Mouse (Mus musculus) embryonic facial prominence, embryonic 13.5 days (tissue): ENCODE measurements around the gene Drd4. TPM values are rescaled to one million over a fixed set of nuclear protein-coding genes. Genes with fewer than 3 reads are reported as not detected.

Experiments
- ATAC-seq: fragments of 200-750 bp; cut with Nextera tagmentation; 2 replicates; pipeline ENCODE4 v1.8.0; 2017; ENCODE audit warnings: low read depth; ENCODE audit not compliant: insufficient number of reproducible peaks, insufficient read depth, low FRiP score, low TSS enrichment
- H3K27ac ChIP-seq: fragments of 300-500 bp; sonication (generic); 2 replicates; pipeline ENCODE4 v1.5.1; 2015; ENCODE audit warnings: moderate library complexity, mild to moderate bottlenecking, inconsistent platforms
- H3K27me3 ChIP-seq: fragments of 300-500 bp; sonication (generic); 2 replicates; pipeline ENCODE4 v1.6.1; 2015; ENCODE audit warnings: mild to moderate bottlenecking, inconsistent platforms
- H3K36me3 ChIP-seq: fragments of 300-500 bp; sonication (generic); 2 replicates; pipeline ENCODE4 v1.6.1; 2015; ENCODE audit warnings: mild to moderate bottlenecking, inconsistent platforms
- H3K4me1 ChIP-seq: fragments of 300-500 bp; sonication (generic); 2 replicates; pipeline ENCODE4 v1.6.1; 2015; ENCODE audit warnings: inconsistent platforms
- H3K4me2 ChIP-seq: fragments of 300-500 bp; sonication (generic); 2 replicates; pipeline ENCODE4 v1.6.1; 2015; ENCODE audit warnings: moderate library complexity, mild to moderate bottlenecking, inconsistent platforms
- H3K4me3 ChIP-seq: fragments of 300-500 bp; sonication (generic); 2 replicates; pipeline ENCODE4 v1.5.1; 2015; ENCODE audit warnings: mild to moderate bottlenecking, inconsistent platforms
- H3K9ac ChIP-seq: fragments of 300-500 bp; sonication (generic); 2 replicates; pipeline ENCODE4 v1.6.1; 2015; ENCODE audit warnings: mild to moderate bottlenecking, inconsistent platforms
- H3K9me3 ChIP-seq: fragments of 300-500 bp; sonication (generic); 2 replicates; pipeline ENCODE4 v1.6.1; 2016; ENCODE audit warnings: inconsistent platforms
- WGBS: fragments of 180-500 bp; shearing (Covaris S2); methylation state at CpG from one replicate; pipeline ENCODE4 v1.1.7; 2015; ENCODE audit warnings: mixed read lengths; 5-methylcytosine and 5-hydroxymethylcytosine counted together
- polyA plus RNA-seq: library from polyadenylated mRNA; unstranded; fragments of >200 nt; fragmentation: Nextera tagmentation; extraction: Ambion mirVana; gene quantifications from 2 replicates; pipeline ENCODE4 v1.2.1, GENCODE M21; 2015

Gene Drd4
- polyA plus RNA-seq, 1 experiment from 2014 or later, result 1.3 TPM

GRCm38 (mm10) chr7:141326546-141327446, 35.0 kb downstream of the Drd4 start:
- peak overlapping the region; percentile 100 for H3K27ac ChIP-seq
- H3K9me3 ChIP-seq, result no peaks in the 10 kb centered on the region
- H3K36me3 ChIP-seq, result peaks cover 26% of the 10 kb centered on the region
- ATAC-seq, result peak; percentile 8; the same call in 1 of the 2 replicates
- H3K4me2 ChIP-seq, result peak overlapping the region; percentile 96
- H3K27me3 ChIP-seq, result no peaks in the 10 kb centered on the region
- H3K4me1 ChIP-seq, result peaks cover 31% of the 10 kb centered on the region
- H3K4me3 ChIP-seq, result peak overlapping the region; percentile 65
- peak overlapping the region; percentile 97 for H3K9ac ChIP-seq
- 4% methylated on average over 35 of the region's 35 CpGs for WGBS

DNA sequence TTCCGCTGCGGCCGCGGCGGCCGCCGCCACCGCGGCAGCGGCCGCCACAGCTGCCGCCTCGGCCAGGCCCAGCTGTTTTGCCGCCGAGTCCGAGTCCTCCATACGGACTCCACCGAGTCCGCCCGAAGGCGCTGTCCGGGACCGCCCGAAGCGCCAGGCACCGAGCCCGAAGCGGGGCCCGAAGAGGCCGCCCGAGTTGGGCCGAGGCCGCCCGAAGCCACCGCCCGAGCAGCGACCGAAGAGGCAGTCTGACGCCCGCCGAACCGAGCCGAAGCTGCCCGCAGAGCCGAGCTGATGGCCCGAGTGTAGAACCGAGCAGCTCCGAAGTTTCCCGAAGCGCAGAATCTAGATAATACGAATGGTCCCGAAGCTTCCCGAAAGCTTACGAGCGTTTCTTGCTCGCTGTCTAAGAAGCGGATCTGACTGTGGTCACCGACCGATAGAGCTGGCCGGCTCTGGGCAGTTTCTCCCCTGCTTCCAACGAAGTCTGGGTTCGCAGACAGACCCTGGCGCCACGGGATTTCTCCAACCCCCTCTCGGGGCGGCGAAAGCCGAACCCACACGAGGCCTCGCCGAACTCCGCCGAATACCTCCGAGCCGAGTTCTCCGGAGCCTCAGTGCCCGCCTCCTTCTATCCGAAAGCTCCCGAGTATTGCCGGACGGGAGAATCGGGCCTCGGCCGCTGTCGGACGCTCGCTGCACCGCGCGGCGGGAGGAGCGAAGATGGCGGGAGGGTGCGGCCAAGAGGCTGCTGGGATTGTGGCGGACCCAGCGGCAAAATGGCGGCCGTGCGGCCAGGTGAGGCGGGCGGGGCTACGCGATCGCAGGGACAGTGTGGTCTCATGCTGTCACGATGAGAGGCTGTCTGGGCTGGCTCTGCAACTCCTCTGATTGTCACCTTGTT, 35.9 kb downstream of the Drd4 start, which contains the start of the genes Deaf1 and Tmem80:
Gene Deaf1, minus strand, starts transcription at position 222 of the 904 bp plus-strand sequence.
Gene Tmem80, plus strand, starts transcription at position 271 of the 904 bp plus-strand sequence.
- WGBS, result under 1% methylated on average over 105 of the region's 105 CpGs
- peak within 1 kb of the TSS; percentile 65 for H3K4me3 ChIP-seq

GRCm38 (mm10) chr7:141328373-141328990, 36.7 kb downstream of the Drd4 start:
- Histone ChIP-seq H3K27ac (peak overlapping the region; percentile 100), H3K9me3 (no peaks in the 10 kb centered on the region), H3K4me1 (peaks cover 31% of the 10 kb centered on the region), H3K4me2 (peak overlapping the region; percentile 96), H3K27me3 (no peaks in the 10 kb centered on the region), H3K4me3 (peak overlapping the region; percentile 65), H3K36me3 (peaks cover 24% of the 10 kb centered on the region), H3K9ac (peak overlapping the region; percentile 97)
- peak; percentile 23; the same call in 1 of the 2 replicates for ATAC-seq
- WGBS, result 16% methylated on average over 24 of the region's 24 CpGs

More for the DNA sequence above, 35.9 kb downstream of the Drd4 start, which contains the start of the genes Deaf1 and Tmem80:
- H3K4me1 ChIP-seq, result peaks cover 31% of the 10 kb centered on the region
- H3K9ac ChIP-seq, result peak within 1 kb of the TSS; percentile 97
- peak; percentile 95 for ATAC-seq
- H3K4me2 ChIP-seq, result peak within 1 kb of the TSS; percentile 96
- H3K9me3 ChIP-seq, result no peaks in the 10 kb centered on the region
- H3K27me3 ChIP-seq, result no peaks in the 10 kb centered on the region
- H3K36me3 ChIP-seq, result peaks cover 24% of the 10 kb centered on the region
- H3K27ac ChIP-seq, result peak within 1 kb of the TSS; percentile 100

DNA sequence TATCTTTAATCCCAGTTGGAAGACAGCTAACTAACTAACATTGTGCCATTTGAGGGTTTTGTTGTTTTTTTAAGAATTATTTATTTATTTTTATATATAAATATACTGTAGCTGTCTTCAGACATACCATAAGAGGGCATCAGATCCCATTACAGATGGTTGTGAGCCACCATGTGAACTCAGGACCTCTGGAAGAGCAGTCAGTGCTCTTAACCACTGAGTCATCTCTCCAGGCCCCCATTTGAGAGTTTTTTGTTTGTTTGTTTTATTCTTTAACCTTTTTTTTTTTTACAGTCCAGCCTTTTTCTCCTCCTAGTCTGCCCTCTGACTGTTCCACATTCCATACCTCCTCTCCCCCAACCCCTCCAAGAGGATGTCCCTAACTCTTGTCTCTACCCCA, 38.9 kb downstream of the Drd4 start:
- H3K4me1 ChIP-seq, result peaks cover 25% of the 10 kb centered on the region
- H3K27ac ChIP-seq, result no peak overlapping the region
- H3K4me3 ChIP-seq, result no peak overlapping the region
- no peaks in the 10 kb centered on the region for H3K9me3 ChIP-seq
- peaks cover 30% of the 10 kb centered on the region for H3K36me3 ChIP-seq
- H3K4me2 ChIP-seq, result no peak overlapping the region
- ATAC-seq, result no peak
- H3K9ac ChIP-seq, result no peak overlapping the region
- H3K27me3 ChIP-seq, result no peaks in the 10 kb centered on the region

- Histone ChIP-seq H3K27me3 (no peaks in the 10 kb centered on the region), H3K4me1 (peaks cover 12% of the 10 kb centered on the region), H3K4me3 (no peak overlapping the region), H3K4me2 (no peak overlapping the region), H3K9me3 (no peaks in the 10 kb centered on the region), H3K36me3 (peaks cover 30% of the 10 kb centered on the region), H3K9ac (no peak overlapping the region), H3K27ac (no peak overlapping the region)
- 82% methylated on average over 6 of the region's 6 CpGs for WGBS
- no peak for ATAC-seq
Measured at GRCm38 (mm10) chr7:141331990-141332389, 40.2 kb downstream of the Drd4 start.

- ATAC-seq, result no peak
- Histone ChIP-seq H3K4me3 (no peak overlapping the region), H3K36me3 (peaks cover 30% of the 10 kb centered on the region), H3K9me3 (no peaks in the 10 kb centered on the region), H3K4me1 (peaks cover 18% of the 10 kb centered on the region), H3K4me2 (no peak overlapping the region), H3K27ac (no peak overlapping the region), H3K27me3 (peaks cover 15% of the 10 kb centered on the region), H3K9ac (0 out of 2 replicates have a peak overlapping the region, but pooled peaks have one; percentile 21)
- 78% methylated on average over 2 of the region's 2 CpGs for WGBS
Measured at GRCm38 (mm10) chr7:141335044-141335579, 43.3 kb downstream of the Drd4 start.

GRCm38 (mm10) chr7:141335682-141336081, 43.9 kb downstream of the Drd4 start:
- H3K27me3 ChIP-seq, result peaks cover 15% of the 10 kb centered on the region
- no peak for ATAC-seq
- no peaks in the 10 kb centered on the region for H3K9me3 ChIP-seq
- no peak overlapping the region for H3K4me2 ChIP-seq
- 89% methylated on average over 4 of the region's 4 CpGs for WGBS
- H3K4me3 ChIP-seq, result no peak overlapping the region
- no peak overlapping the region for H3K9ac ChIP-seq
- H3K27ac ChIP-seq, result no peak overlapping the region
- peaks cover 30% of the 10 kb centered on the region for H3K36me3 ChIP-seq
- H3K4me1 ChIP-seq, result peaks cover 19% of the 10 kb centered on the region

DNA sequence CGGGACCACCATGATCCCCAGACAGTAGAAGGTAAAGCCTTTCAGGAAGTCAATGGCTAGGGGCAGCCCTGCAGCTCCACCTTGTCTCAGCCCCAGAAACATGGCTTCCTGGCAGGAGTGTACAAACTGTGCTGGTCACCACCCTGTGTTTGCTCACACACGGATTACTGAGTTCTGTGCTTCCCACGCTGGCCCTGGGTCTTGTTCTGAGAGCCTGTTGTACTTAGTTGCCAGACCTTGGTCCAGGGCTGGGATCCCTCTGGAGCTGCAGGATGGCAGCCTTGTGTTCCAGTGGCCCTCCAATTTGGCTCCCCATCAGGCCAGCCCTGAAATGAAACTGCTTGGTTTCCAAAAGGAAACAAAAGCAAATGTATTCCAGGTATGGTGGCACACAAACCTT, 44.5 kb downstream of the Drd4 start:
- no peaks in the 10 kb centered on the region for H3K9me3 ChIP-seq
- H3K4me3 ChIP-seq, result no peak overlapping the region
- H3K4me1 ChIP-seq, result peaks cover 19% of the 10 kb centered on the region
- H3K4me2 ChIP-seq, result no peak overlapping the region
- no peak overlapping the region for H3K9ac ChIP-seq
- H3K27me3 ChIP-seq, result peaks cover 15% of the 10 kb centered on the region
- no peak overlapping the region for H3K27ac ChIP-seq
- WGBS, result 87% methylated on average over 3 of the region's 3 CpGs
- peaks cover 30% of the 10 kb centered on the region for H3K36me3 ChIP-seq
- no peak for ATAC-seq

DNA sequence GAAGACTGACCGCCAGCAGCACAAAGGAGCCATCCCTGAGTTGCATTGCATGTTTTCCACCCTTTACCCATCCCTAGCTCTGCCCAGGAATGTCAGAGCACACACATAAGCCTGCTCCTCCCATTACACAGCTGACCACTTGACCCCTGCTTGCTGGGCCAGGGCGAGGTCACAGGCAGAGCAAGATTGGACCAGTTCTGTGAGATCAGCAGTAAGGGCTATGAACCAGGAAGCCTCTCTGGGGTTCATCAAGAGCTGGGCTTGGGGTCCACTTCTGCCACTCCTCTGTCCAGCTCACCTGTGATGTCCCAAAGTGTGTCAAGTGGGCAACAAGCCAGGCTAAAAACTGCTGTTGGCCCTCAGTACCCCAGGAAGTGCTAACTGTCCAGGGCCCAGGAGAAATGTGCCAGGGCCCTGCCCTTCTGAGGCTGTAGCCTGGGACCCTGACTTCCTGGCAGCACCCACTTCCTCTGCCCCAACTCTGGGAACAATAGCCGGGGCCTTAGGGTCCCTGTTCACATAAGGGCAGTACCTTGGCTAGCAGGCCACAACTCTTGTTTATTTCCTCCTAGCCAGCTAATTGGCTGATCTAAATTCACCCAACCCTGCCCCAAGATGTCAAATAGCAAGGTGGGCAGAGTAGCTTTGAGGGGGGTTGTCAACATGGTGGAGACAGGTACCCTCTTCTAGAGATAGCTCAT, 46.1 kb downstream of the Drd4 start:
- Histone ChIP-seq H3K36me3 (peaks cover 21% of the 10 kb centered on the region), H3K4me2 (peak overlapping the region; percentile 63; the same call in 1 of the 2 replicates), H3K4me1 (peaks cover 19% of the 10 kb centered on the region), H3K9ac (no peak overlapping the region), H3K9me3 (no peaks in the 10 kb centered on the region), H3K27me3 (peaks cover 15% of the 10 kb centered on the region), H3K27ac (no peak overlapping the region), H3K4me3 (no peak overlapping the region)
- 76% methylated on average over 3 of the region's 3 CpGs for WGBS
- ATAC-seq, result no peak

DNA sequence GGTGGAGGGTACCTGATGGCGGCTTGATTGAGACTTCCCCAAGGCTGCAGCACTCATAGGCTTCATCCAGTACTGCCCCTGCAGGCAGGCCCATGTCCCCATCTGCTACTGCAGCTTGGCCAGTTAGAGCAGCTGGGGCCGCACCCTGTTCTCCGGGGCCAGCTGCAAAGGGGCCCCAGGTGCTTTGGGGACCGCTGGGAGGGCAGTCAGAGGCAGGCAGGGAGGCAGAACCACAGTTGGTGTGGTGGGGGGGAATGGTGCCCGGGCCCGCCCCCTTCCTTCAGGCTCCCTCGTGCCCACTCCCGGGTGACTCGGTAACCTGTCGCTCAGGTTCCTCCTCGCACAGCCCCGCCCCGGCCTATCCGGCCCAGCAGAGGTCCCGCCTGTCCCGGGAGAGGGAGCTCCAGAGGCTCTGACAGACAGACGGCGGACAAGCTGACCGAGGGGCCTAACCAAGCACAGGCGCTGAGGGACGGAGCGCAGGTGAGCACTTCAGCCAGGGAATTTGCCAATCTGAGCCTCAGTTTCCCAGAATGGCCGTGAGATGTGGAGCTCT, 46.8 kb downstream of the Drd4 start, which contains the start of gene Eps8l2:
Gene Eps8l2, plus strand, starts transcription at position 305 of the 556 bp plus-strand sequence.
- no peak within 1 kb of the TSS; the same call in 1 of the 2 replicates for H3K27ac ChIP-seq
- H3K9ac ChIP-seq, result peak within 1 kb of the TSS; percentile 63
- H3K4me2 ChIP-seq, result peak within 1 kb of the TSS; percentile 63
- H3K4me3 ChIP-seq, result peak within 1 kb of the TSS; percentile 37
- WGBS, result 3% methylated on average over 23 of the region's 23 CpGs
- H3K27me3 ChIP-seq, result peaks cover 15% of the 10 kb centered on the region
- H3K4me1 ChIP-seq, result peaks cover 19% of the 10 kb centered on the region
- peaks cover 14% of the 10 kb centered on the region for H3K36me3 ChIP-seq
- no peaks in the 10 kb centered on the region for H3K9me3 ChIP-seq
- no peak for ATAC-seq
